Mouse (Mus musculus) midbrain, embryonic 16.5 days (tissue): Measurements from ENCODE around the gene Krt77. TPM values are rescaled to one million over a fixed set of nuclear protein-coding genes. Genes with fewer than 3 reads are reported as not detected.
A peak's percentile ranks its signal among the peaks of the same experiment; 100 is the strongest.

Experiments
- ATAC-seq: fragments of 200-750 bp; cut with Nextera tagmentation; 2 replicates; pipeline ENCODE4 v1.8.0; 2017; ENCODE audit warnings: moderate TSS enrichment
- H3K27ac ChIP-seq: fragments of 300-500 bp; sonication (generic); 2 replicates; pipeline ENCODE4 v1.5.1; 2014; ENCODE audit warnings: mild to moderate bottlenecking, low read length, mixed read lengths
- H3K27me3 ChIP-seq: fragments of 300-500 bp; sonication (generic); 2 replicates; pipeline ENCODE4 v1.6.1; 2014; ENCODE audit warnings: low read depth, low read length, mixed read lengths; ENCODE audit not compliant: control insufficient read depth, insufficient read depth
- H3K36me3 ChIP-seq: fragments of 300-500 bp; sonication (generic); 2 replicates; pipeline ENCODE4 v1.6.1; 2014; ENCODE audit warnings: mild to moderate bottlenecking, low read length, moderate library complexity, mixed read lengths; ENCODE audit not compliant: control insufficient read depth, insufficient read depth
- H3K4me1 ChIP-seq: fragments of 300-500 bp; sonication (generic); 2 replicates; pipeline ENCODE4 v1.6.1; 2014; ENCODE audit warnings: mild to moderate bottlenecking, low read length, mixed read lengths; ENCODE audit not compliant: control insufficient read depth, insufficient read depth
- H3K4me2 ChIP-seq: fragments of 300-500 bp; sonication (generic); 2 replicates; pipeline ENCODE4 v1.6.1; 2014; ENCODE audit warnings: mild to moderate bottlenecking, low read length, mixed read lengths
- H3K4me3 ChIP-seq: fragments of 300-500 bp; sonication (generic); 2 replicates; pipeline ENCODE4 v1.5.1; 2014; ENCODE audit warnings: low read depth, mild to moderate bottlenecking, low read length, moderate library complexity, mixed read lengths
- H3K9ac ChIP-seq: fragments of 300-500 bp; sonication (generic); 2 replicates; pipeline ENCODE4 v1.6.1; 2014; ENCODE audit warnings: low read depth, low read length, mixed read lengths
- H3K9me3 ChIP-seq: fragments of 300-500 bp; sonication (generic); replicated peaks from 2 replicates; pipeline ENCODE4 v1.6.1; 2014; ENCODE audit warnings: mild to moderate bottlenecking, low read length, mixed read lengths; ENCODE audit not compliant: control insufficient read depth, poor library complexity, severe bottlenecking
- WGBS: fragments of 180-500 bp; shearing (Covaris S2); extraction: QIAGEN DNeasy Blood & Tissue Kit; methylation state at CpG from one replicate; pipeline ENCODE4 v1.1.7; 2014; 5-methylcytosine and 5-hydroxymethylcytosine counted together
- polyA plus RNA-seq: library from polyadenylated mRNA; unstranded; fragments of >200 nt; fragmentation: Nextera tagmentation; extraction: Ambion mirVana; gene quantifications from 2 replicates; pipeline ENCODE4 v1.2.1, GENCODE M21; 2015

Krt77 gene
- polyA plus RNA-seq, 1 experiment from 2014 or later = 0.73 TPM

DNA sequence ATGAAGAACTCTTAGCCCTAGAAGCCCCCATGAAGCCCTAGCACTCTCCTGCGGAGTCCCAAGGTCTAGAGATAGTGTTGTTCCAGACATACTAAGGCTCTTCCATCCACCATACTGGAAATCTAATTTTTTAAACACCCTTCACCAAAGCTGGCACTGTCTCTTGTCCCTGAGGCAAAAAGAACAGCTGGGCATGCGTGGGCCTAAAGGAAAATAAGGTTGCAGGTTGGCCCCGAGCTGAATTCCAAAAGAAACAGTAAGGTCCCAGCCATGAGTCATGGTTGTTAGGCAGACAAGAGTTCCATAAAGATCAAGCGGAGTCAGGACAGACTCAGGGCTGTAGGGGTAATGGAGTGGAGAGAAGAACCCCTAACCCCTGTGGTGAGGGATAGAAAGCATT lies 3.7 kb upstream of the Krt77 start:
- no peak overlapping the region for H3K27ac ChIP-seq
- H3K36me3 ChIP-seq = no peaks in the 10 kb centered on the region
- 57% methylated on average over 4 of the region's 4 CpGs for WGBS
- ATAC-seq = no peak
- no peaks in the 10 kb centered on the region for H3K27me3 ChIP-seq
- H3K9ac ChIP-seq = no peak overlapping the region
- peaks cover 8% of the 10 kb centered on the region for H3K4me1 ChIP-seq
- H3K4me2 ChIP-seq = no peak overlapping the region
- no peak overlapping the region for H3K4me3 ChIP-seq
- no peaks in the 10 kb centered on the region for H3K9me3 ChIP-seq

DNA sequence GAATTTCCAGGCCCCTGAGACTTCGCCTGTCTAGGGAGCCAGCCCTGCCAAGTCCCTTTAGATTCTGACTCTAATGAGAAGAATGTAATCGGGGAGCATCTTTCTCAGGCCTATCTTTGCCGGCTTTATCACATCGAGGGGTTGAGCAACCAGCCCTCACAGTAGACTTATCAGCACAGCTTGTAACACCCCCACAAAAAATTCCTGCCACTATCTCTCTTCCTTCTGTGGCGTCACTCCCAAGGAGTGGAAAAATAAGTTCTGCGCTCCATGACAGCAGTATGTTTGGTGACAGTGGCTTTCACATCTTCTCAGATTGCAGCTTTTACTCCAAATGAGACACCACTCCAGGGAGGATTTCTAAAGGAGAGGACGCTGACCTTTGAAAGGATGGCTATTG lies 2.8 kb downstream of the Krt77 start:
- WGBS = 87% methylated on average over 7 of the region's 7 CpGs
- H3K4me2 ChIP-seq = no peak overlapping the region
- no peak for ATAC-seq
- H3K9ac ChIP-seq = no peak overlapping the region
- no peaks in the 10 kb centered on the region for H3K36me3 ChIP-seq
- H3K4me3 ChIP-seq = no peak overlapping the region
- H3K4me1 ChIP-seq = peaks cover 8% of the 10 kb centered on the region
- no peaks in the 10 kb centered on the region for H3K27me3 ChIP-seq
- no peak overlapping the region for H3K27ac ChIP-seq
- H3K9me3 ChIP-seq = no peaks in the 10 kb centered on the region

DNA sequence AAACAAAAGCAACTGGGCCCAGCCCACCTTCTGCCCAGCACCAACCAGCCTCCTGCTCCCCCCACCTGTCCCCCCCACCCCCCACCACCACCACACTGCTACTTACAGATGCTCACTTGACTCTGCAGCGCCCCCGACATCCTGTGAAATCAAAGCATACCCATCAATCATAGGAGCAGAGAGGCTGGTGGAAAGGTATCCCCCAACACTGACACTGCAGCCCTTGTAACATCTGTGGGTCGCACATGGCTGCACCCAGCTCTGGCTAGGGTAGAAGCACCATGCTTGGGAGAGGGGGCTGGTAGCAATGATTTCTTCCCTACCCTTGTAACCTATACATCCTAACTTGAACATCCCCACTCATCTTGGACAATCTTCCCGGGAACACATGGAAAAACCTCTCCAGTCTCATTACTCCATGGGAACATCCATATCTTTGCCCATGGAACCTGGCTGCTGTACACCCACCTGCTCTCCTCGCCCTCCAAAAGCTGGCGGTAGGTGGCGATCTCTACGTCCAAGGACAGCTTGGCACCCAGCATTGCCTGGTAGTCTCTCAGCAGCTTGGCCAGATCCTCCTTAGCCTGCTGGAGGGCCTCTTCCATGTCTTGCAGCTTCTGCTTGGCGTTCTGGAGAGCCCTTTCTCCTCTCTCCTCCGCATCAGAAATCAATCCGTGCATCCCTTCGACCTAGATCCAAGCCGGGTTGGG lies 8.9 kb downstream of the Krt77 start:
- ATAC-seq = 0 out of 2 replicates have a peak, but pooled peaks have one; percentile 11
- H3K4me2 ChIP-seq = peak overlapping the region; percentile 84
- H3K27ac ChIP-seq = no peak overlapping the region
- H3K9me3 ChIP-seq = no peaks in the 10 kb centered on the region
- no peaks in the 10 kb centered on the region for H3K36me3 ChIP-seq
- peak overlapping the region; percentile 46; the same call in 1 of the 2 replicates for H3K4me3 ChIP-seq
- peaks cover 11% of the 10 kb centered on the region for H3K4me1 ChIP-seq
- WGBS = 58% methylated on average over 13 of the region's 13 CpGs
- H3K27me3 ChIP-seq = peaks cover 5% of the 10 kb centered on the region
- peak overlapping the region; percentile 53; the same call in 1 of the 2 replicates for H3K9ac ChIP-seq

DNA sequence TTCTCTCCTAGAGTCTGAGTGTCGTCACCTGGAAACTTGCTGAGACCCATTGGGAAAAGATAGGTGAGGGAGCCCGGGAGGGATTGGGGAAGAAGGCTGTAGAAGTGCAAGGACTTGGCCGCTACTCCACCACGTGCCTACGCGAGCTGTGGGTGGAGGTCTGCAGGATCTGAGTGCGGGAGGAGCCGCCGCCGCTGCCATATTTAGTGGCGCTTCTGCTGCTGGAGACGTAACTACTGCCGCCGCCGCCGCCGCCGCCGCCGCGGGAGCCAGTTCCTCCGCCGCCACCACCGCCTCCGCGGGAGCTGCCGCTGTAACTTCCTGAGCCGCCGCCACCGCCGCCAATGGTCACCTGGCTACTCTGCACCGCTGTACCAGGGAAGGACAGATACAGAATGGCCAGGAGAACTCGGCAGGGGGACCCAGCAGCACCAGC lies 9.8 kb downstream of the Krt77 start:
- ATAC-seq = peak; percentile 56; the same call in 1 of the 2 replicates
- Histone ChIP-seq H3K4me2 (peak overlapping the region; percentile 84), H3K4me1 (peaks cover 11% of the 10 kb centered on the region), H3K27me3 (peaks cover 8% of the 10 kb centered on the region), H3K9me3 (no peaks in the 10 kb centered on the region), H3K9ac (peak overlapping the region; percentile 53), H3K27ac (no peak overlapping the region), H3K36me3 (no peaks in the 10 kb centered on the region), H3K4me3 (peak overlapping the region; percentile 46)
- under 1% methylated on average over 33 of the region's 33 CpGs for WGBS

DNA sequence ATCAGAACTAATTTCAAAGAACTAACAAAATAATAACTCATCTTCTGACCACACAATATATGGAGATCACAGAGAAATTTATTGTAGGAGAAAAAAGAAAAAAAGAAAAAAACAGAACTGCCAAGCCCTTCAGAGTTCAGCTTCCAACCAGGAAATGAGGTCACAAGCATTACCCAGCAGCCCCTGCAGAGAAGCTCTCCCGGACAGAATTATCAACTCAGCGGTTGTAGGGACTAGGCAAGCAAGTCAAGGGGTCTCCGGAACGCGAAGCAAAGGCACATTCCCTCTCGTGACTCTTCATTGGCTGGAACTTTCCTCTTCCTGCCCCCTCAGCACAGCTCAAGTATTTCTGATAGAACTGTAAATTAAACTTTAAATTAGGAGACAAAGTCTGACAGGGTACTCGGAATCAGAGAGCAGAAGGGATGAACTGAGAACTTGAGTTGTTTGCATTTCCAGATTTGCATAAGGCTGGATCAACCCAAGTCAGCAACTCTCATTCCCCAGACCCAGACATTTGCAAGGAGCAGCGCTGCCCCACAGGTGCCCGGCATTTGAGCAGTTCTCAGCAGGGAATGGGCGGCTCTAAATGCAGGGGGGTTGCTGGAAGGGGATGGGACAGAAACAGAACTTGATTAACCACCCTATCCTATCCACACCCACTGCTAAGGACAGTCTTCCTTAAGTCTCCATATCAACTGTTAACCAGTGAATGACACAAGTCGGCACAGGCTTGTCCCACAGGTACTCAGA lies 10.7 kb downstream of the Krt77 start:
- ATAC-seq = no peak
- H3K9ac ChIP-seq = no peak overlapping the region; the same call in 1 of the 2 replicates
- no peak overlapping the region for H3K4me3 ChIP-seq
- peak overlapping the region; percentile 84 for H3K4me2 ChIP-seq
- H3K4me1 ChIP-seq = peaks cover 11% of the 10 kb centered on the region
- WGBS = 8% methylated on average over 11 of the region's 11 CpGs
- H3K27ac ChIP-seq = no peak overlapping the region
- no peaks in the 10 kb centered on the region for H3K9me3 ChIP-seq
- peaks cover 8% of the 10 kb centered on the region for H3K27me3 ChIP-seq
- H3K36me3 ChIP-seq = no peaks in the 10 kb centered on the region

GRCm38 (mm10) chr15:101856696-101857095 lies 12.8 kb downstream of the Krt77 start:
- no peak overlapping the region for H3K4me3 ChIP-seq
- H3K36me3 ChIP-seq = no peaks in the 10 kb centered on the region
- H3K4me2 ChIP-seq = no peak overlapping the region
- peaks cover 11% of the 10 kb centered on the region for H3K4me1 ChIP-seq
- ATAC-seq = no peak
- no peaks in the 10 kb centered on the region for H3K9me3 ChIP-seq
- H3K9ac ChIP-seq = no peak overlapping the region
- peaks cover 8% of the 10 kb centered on the region for H3K27me3 ChIP-seq
- H3K27ac ChIP-seq = no peak overlapping the region
- 42% methylated on average over 5 of the region's 5 CpGs for WGBS

GRCm38 (mm10) chr15:101855732-101856131 lies 13.8 kb downstream of the Krt77 start:
- H3K9ac ChIP-seq = no peak overlapping the region
- no peaks in the 10 kb centered on the region for H3K9me3 ChIP-seq
- no peak overlapping the region for H3K4me2 ChIP-seq
- H3K27ac ChIP-seq = no peak overlapping the region
- H3K4me3 ChIP-seq = no peak overlapping the region
- ATAC-seq = no peak
- 65% methylated on average over 3 of the region's 3 CpGs for WGBS
- H3K27me3 ChIP-seq = peaks cover 8% of the 10 kb centered on the region
- peaks cover 11% of the 10 kb centered on the region for H3K4me1 ChIP-seq
- no peaks in the 10 kb centered on the region for H3K36me3 ChIP-seq

- no peak overlapping the region for H3K9ac ChIP-seq
- no peak overlapping the region for H3K4me3 ChIP-seq
- ATAC-seq = no peak
- WGBS = 12% methylated on average over 5 of the region's 5 CpGs
- H3K9me3 ChIP-seq = no peaks in the 10 kb centered on the region
- H3K4me1 ChIP-seq = peaks cover 3% of the 10 kb centered on the region
- H3K36me3 ChIP-seq = no peaks in the 10 kb centered on the region
- H3K27me3 ChIP-seq = peaks cover 6% of the 10 kb centered on the region
- no peak overlapping the region for H3K4me2 ChIP-seq
- no peak overlapping the region for H3K27ac ChIP-seq
Measured at GRCm38 (mm10) chr15:101854294-101854693, 15.2 kb downstream of the Krt77 start.

- no peaks in the 10 kb centered on the region for H3K9me3 ChIP-seq
- no peak overlapping the region for H3K4me3 ChIP-seq
- 0 out of 2 replicates have a peak, but pooled peaks cover 3% of the 10 kb centered on the region for H3K27me3 ChIP-seq
- no peaks in the 10 kb centered on the region for H3K4me1 ChIP-seq
- 20% methylated on average over 5 of the region's 5 CpGs for whole genome bisulfite sequencing
- ATAC-seq = no peak
- no peak overlapping the region for H3K27ac ChIP-seq
- no peak overlapping the region for H3K9ac ChIP-seq
- no peaks in the 10 kb centered on the region for H3K36me3 ChIP-seq
- no peak overlapping the region for H3K4me2 ChIP-seq
Measured at GRCm38 (mm10) chr15:101852571-101852970, 16.9 kb downstream of the Krt77 start.
